Mouse (Mus musculus) heart, postnatal 14 days (tissue): ENCODE measurements at regions not wholly inside any gene's neighbourhood (a gene's known extent, or its start where the extent isn't known, plus 50 kb on each side); places are given as distances from the start of the nearest gene placed in this dataset.

Experiments used
- DNase-seq, 2 experiments: peaks; one replicate each; pipeline ENCODE4 v3.0.0; 2021 to 2022
- intact Hi-C: fragments of 180-260 bp; cut with DNase I; formaldehyde crosslinking; loops from one replicate; pipeline ENCODE4 v1.15.1; 2025

- DNase-seq, result no peak
- intact Hi-C loops, result no loop called here
These were observed 200.4 kb upstream of the Kazn start for GRCm38 (mm10) chr4:142439450-142440183.

GRCm38 (mm10) chr4:142424596-142424995, 185.4 kb upstream of the Kazn start:
- DNase-seq, result peak; percentile 38 to 52
- intact Hi-C loops, result no loop called here

- no peak for DNase-seq
- intact Hi-C loops, result no loop called here
These were observed 181.2 kb upstream of the Kazn start for GRCm38 (mm10) chr4:142420427-142420826.

- no peak for DNase-seq
- intact Hi-C loops, result no loop called here
These were observed 175.7 kb upstream of the Kazn start for GRCm38 (mm10) chr4:142414874-142415273.

GRCm38 (mm10) chr4:142411792-142412191, 172.6 kb upstream of the Kazn start:
- intact Hi-C loops, result no loop called here
- DNase-seq, result no peak

- peak; percentile 25 to 27 for DNase-seq
- intact Hi-C loops, result no loop called here
These were observed 171.7 kb upstream of the Kazn start for GRCm38 (mm10) chr4:142410596-142411573.

GRCm38 (mm10) chr4:142397858-142398257, 158.7 kb upstream of the Kazn start:
- no peak for DNase-seq
- intact Hi-C loops, result no loop called here

GRCm38 (mm10) chr4:142392924-142393323, 153.7 kb upstream of the Kazn start:
- intact Hi-C loops, result loop anchor here (2.0 to 5.0 kb wide), 2 partner anchors 489 to 628 kb away; no protein-coding TSS in a partner anchor
- peak; percentile 29 to 51 for DNase-seq

GRCm38 (mm10) chr4:142390531-142391195, 151.5 kb upstream of the Kazn start:
- intact Hi-C loops, result loop anchor here (5.0 kb wide), 1 partner anchor 492 kb away; no protein-coding TSS in a partner anchor
- no peak for DNase-seq

- intact Hi-C loops, result no loop called here
- DNase-seq, result no peak
These were observed 149.3 kb upstream of the Kazn start for GRCm38 (mm10) chr4:142388476-142388875.

- intact Hi-C loops, result no loop called here
- DNase-seq, result no peak
These were observed 142.0 kb upstream of the Kazn start for GRCm38 (mm10) chr4:142381168-142381567.

GRCm38 (mm10) chr4:142378452-142378851, 139.3 kb upstream of the Kazn start:
- intact Hi-C loops, result no loop called here
- no peak for DNase-seq

- intact Hi-C loops, result no loop called here
- no peak for DNase-seq
These were observed 128.6 kb upstream of the Kazn start for GRCm38 (mm10) chr4:142367774-142368173.

- DNase-seq, result no peak
- intact Hi-C loops, result no loop called here
These were observed 122.9 kb upstream of the Kazn start for GRCm38 (mm10) chr4:142362071-142362470.

- DNase-seq, result no peak
- intact Hi-C loops, result no loop called here
These were observed 119.7 kb upstream of the Kazn start for GRCm38 (mm10) chr4:142358866-142359265.

- intact Hi-C loops, result no loop called here
- DNase-seq, result no peak
These were observed 116.2 kb upstream of the Kazn start for GRCm38 (mm10) chr4:142355387-142355786.

GRCm38 (mm10) chr4:142353526-142353925, 114.3 kb upstream of the Kazn start:
- intact Hi-C loops, result loop anchor here (2.0 kb wide), 1 partner anchor 99 kb away; no protein-coding TSS in a partner anchor
- no peak for DNase-seq

- intact Hi-C loops, result loop anchor here (2.0 kb wide), 1 partner anchor 97 kb away; no protein-coding TSS in a partner anchor
- DNase-seq, result no peak
These were observed 112.6 kb upstream of the Kazn start for GRCm38 (mm10) chr4:142351831-142352230.

GRCm38 (mm10) chr4:142350986-142351385, 111.8 kb upstream of the Kazn start:
- intact Hi-C loops, result no loop called here
- no peak for DNase-seq

- intact Hi-C loops, result loop anchor here (2.0 to 5.0 kb wide), 3 partner anchors 196 to 342 kb away; no protein-coding TSS in a partner anchor
- DNase-seq, result peak; percentile 20 to 63
These were observed 109.7 kb upstream of the Kazn start for GRCm38 (mm10) chr4:142348910-142349309.
